In the genomic region with DNA sequence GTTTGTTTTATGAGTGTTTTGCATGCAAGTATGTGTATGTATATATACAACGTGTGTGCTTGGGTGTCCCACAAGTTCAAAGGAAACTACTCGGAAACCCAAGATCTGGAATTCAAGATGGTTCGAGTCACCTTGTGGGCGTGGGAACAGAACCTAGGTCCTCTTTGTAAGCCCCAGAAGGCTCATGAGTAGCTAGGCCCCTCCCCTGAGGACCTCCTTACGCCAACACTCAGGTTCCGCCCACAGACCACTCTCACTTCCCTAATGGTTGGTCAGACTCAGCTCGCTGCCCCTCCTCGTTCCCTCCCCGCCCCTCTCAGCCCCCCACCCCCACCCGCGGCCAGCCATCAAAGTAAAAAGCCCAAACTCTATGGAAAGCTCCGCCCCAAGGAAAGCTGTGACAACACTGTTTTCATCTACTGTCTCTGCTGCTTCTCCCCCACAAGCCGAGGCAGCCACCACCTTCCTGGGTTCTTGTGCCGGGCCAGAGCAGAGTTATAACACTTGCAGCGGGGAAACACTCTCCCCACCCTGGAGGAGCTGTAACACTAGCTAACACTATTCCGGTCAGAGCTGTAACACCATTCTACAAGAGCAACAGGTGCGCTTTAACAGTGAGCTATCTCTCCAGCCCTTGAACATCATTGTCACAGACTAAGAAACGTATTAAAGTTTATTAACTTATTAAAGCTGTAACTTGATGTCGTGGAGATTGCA, we compare ENCODE assay signal across 8 mouse cellular contexts. TPM values are rescaled to one million over a fixed set of nuclear protein-coding genes. Genes with fewer than 3 reads are reported as not detected.
A peak's percentile ranks its signal among the peaks of the same experiment; 100 is the strongest.
DNase-seq lines count a peak whose midpoint lies in the region; ATAC-seq lines count a peak whose summit lies in the region.

No protein-coding gene starts in this region.

- no peaks in the 10 kb centered on the region for H3K27me3 ChIP-seq in embryonic facial prominence, embryonic 15.5 days
- H3K27me3 ChIP-seq in midbrain, embryonic 15.5 days (replicated peaks) = peaks cover 2% of the 10 kb centered on the region

- peak overlapping the region; percentile 65 for H3K27ac ChIP-seq in embryonic facial prominence, embryonic 15.5 days (replicated peaks)
- H3K27ac ChIP-seq in midbrain, embryonic 15.5 days = no peak overlapping the region

- peak; percentile 14 for DNase-seq in right cerebral cortex, adult 18-20 months
- no peak for DNase-seq in right cerebral cortex, postnatal 4 days
- DNase-seq in heart, postnatal 4 days = peak; percentile 74
- peak; percentile 83 for DNase-seq in liver
- DNase-seq in testis, postnatal 10 days (ENCODE audit: low spot score) = peak; percentile 66
- no peak for DNase-seq in urinary bladder, adult 18-20 months (ENCODE audit: low spot score in 2 of 2)

- H3K9ac ChIP-seq in embryonic facial prominence, embryonic 15.5 days = no peak overlapping the region
- no peak overlapping the region for H3K9ac ChIP-seq in midbrain, embryonic 15.5 days

- H3K9me3 ChIP-seq in embryonic facial prominence, embryonic 15.5 days (replicated peaks) = no peaks in the 10 kb centered on the region
- H3K9me3 ChIP-seq in midbrain, embryonic 15.5 days = no peaks in the 10 kb centered on the region

- no peaks in the 10 kb centered on the region for H3K36me3 ChIP-seq in embryonic facial prominence, embryonic 15.5 days
- no peaks in the 10 kb centered on the region for H3K36me3 ChIP-seq in midbrain, embryonic 15.5 days (replicated peaks)

- H3K4me2 ChIP-seq in embryonic facial prominence, embryonic 15.5 days (replicated peaks) = peak overlapping the region; percentile 86
- peak overlapping the region; percentile 1; the same call in 1 of the 2 replicates for H3K4me2 ChIP-seq in midbrain, embryonic 15.5 days

- peaks cover 34% of the 10 kb centered on the region for H3K4me1 ChIP-seq in embryonic facial prominence, embryonic 15.5 days
- H3K4me1 ChIP-seq in midbrain, embryonic 15.5 days = peaks cover 19% of the 10 kb centered on the region

- 10% methylated on average over 19 of the region's 19 CpGs for WGBS in embryonic facial prominence, embryonic 15.5 days
- 16% methylated on average over 19 of the region's 19 CpGs for WGBS in midbrain, embryonic 15.5 days

- ATAC-seq in embryonic facial prominence, embryonic 15.5 days (ENCODE audit: insufficient number of reproducible peaks, low FRiP score, low TSS enrichment, low read depth) = 0 out of 2 replicates have a peak, but pooled peaks have one; percentile 53
- no peak for ATAC-seq in midbrain, embryonic 15.5 days (replicated peaks)

- 0 out of 2 replicates have a peak overlapping the region, but pooled peaks have one; percentile 9 for H3K4me3 ChIP-seq in embryonic facial prominence, embryonic 15.5 days (replicated peaks)
- no peak overlapping the region for H3K4me3 ChIP-seq in midbrain, embryonic 15.5 days

RNA-seq across cellular contexts. Expression of a gene that starts 0.5 kb away (rescaled TPM):
- polyA plus RNA-seq in embryonic facial prominence, embryonic 15.5 days (2015; fragmentation: Nextera tagmentation; extraction: Ambion mirVana) = 33.5 and 38.3 TPM in 2 replicates
- 10 to 100 TPM; 21.5 to 22.3 TPM for total RNA-seq in heart, postnatal 4 days (2021)
- 6.3 and 6.6 TPM in 2 replicates for polyA plus RNA-seq in midbrain, embryonic 15.5 days (2015; fragmentation: Nextera tagmentation; extraction: Ambion mirVana)

Comparison
In these comparisons a context has a peak if more than half of its experiments do, and no peak if none do; other contexts are left out.
1. DNase-seq: peak in right cerebral cortex, adult 18-20 months (single experiment), heart, postnatal 4 days (single experiment), liver (single experiment) and testis, postnatal 10 days (single experiment); none in right cerebral cortex, postnatal 4 days (single experiment) and urinary bladder, adult 18-20 months (0 of 2).